Mouse (Mus musculus) forebrain, embryonic 11.5 days (tissue): ENCODE results near the gene Gm36079. TPM values are rescaled to one million over a fixed set of nuclear protein-coding genes. Genes with fewer than 3 reads are reported as not detected.
"Not testable (repeated sequence)": the region's sequence is repeated elsewhere in the genome, so short reads cannot be mapped to it uniquely, and the experiment has no call there.

Experiments
- ATAC-seq: fragments of 200-750 bp; cut with Nextera tagmentation; replicated peaks from 2 replicates; pipeline ENCODE4 v1.8.0; 2017; ENCODE audit warnings: moderate TSS enrichment; ENCODE audit not compliant: low FRiP score
- DNase-seq: peaks from one replicate; pipeline ENCODE4 v3.0.0-alpha.2; 2017; ENCODE audit warnings: low spot score
- H3K27ac ChIP-seq: fragments of 300-500 bp; sonication (generic); 2 replicates; pipeline ENCODE4 v1.5.1; 2014; ENCODE audit warnings: low read depth, low read length
- H3K27me3 ChIP-seq: fragments of 300-500 bp; sonication (generic); 2 replicates; pipeline ENCODE4 v1.6.1; 2014; ENCODE audit warnings: mild to moderate bottlenecking, low read length, mixed read lengths; ENCODE audit not compliant: control insufficient read depth, insufficient read depth
- H3K36me3 ChIP-seq: fragments of 300-500 bp; sonication (generic); 2 replicates; pipeline ENCODE4 v1.6.1; 2014; ENCODE audit warnings: mild to moderate bottlenecking, low read length, moderate library complexity, mixed read lengths; ENCODE audit not compliant: control insufficient read depth, insufficient read depth
- H3K4me1 ChIP-seq: fragments of 300-500 bp; sonication (generic); replicated peaks from 2 replicates; pipeline ENCODE4 v1.6.1; 2014; ENCODE audit warnings: low read length, mixed read lengths; ENCODE audit not compliant: control insufficient read depth, insufficient read depth
- H3K4me2 ChIP-seq: fragments of 300-500 bp; sonication (generic); 2 replicates; pipeline ENCODE4 v1.6.1; 2014; ENCODE audit warnings: low read depth, mild to moderate bottlenecking, low read length, moderate library complexity, mixed read lengths; ENCODE audit not compliant: severe bottlenecking
- H3K4me3 ChIP-seq: fragments of 300-500 bp; sonication (generic); 2 replicates; pipeline ENCODE4 v1.5.1; 2014; ENCODE audit warnings: low read depth, low read length
- H3K9ac ChIP-seq: fragments of 300-500 bp; sonication (generic); 2 replicates; pipeline ENCODE4 v1.6.1; 2014; ENCODE audit warnings: low read length
- H3K9me3 ChIP-seq: fragments of 300-500 bp; sonication (generic); 2 replicates; pipeline ENCODE4 v1.6.1; 2016; ENCODE audit warnings: low read length, mixed read lengths; ENCODE audit not compliant: control insufficient read depth
- WGBS: fragments of 180-500 bp; shearing (Covaris S2); extraction: QIAGEN DNeasy Blood & Tissue Kit; methylation state at CpG from one replicate; pipeline ENCODE4 v1.1.7; 2014; 5-methylcytosine and 5-hydroxymethylcytosine counted together
- polyA plus RNA-seq: library from polyadenylated mRNA; unstranded; fragments of >200 nt; fragmentation: Nextera tagmentation; extraction: Ambion mirVana; gene quantifications from 2 replicates; pipeline ENCODE4 v1.2.1, GENCODE M21; 2014

The Gm36079 gene
- polyA plus RNA-seq, 1 experiment from 2014 or later, result not detected

- H3K4me3 ChIP-seq, DNase-seq, H3K4me2 ChIP-seq, H3K27me3 ChIP-seq, H3K9ac ChIP-seq, H3K4me1 ChIP-seq, H3K36me3 ChIP-seq, ATAC-seq, H3K27ac ChIP-seq, H3K9me3 ChIP-seq: not testable (repeated sequence)
Measured at GRCm38 (mm10) chr13:120010068-120010467, 16.7 kb downstream of the Gm36079 start.

GRCm38 (mm10) chr13:119999215-119999614, 27.6 kb downstream of the Gm36079 start:
- ATAC-seq, result 0 out of 2 replicates have a peak, but pooled peaks have one; percentile 19
- H3K4me1 ChIP-seq, H3K4me2 ChIP-seq, H3K9ac ChIP-seq, DNase-seq, H3K27me3 ChIP-seq, H3K4me3 ChIP-seq, H3K36me3 ChIP-seq, H3K9me3 ChIP-seq, H3K27ac ChIP-seq: not testable (repeated sequence)
- no CpG with 5 or more reads among the region's 4 CpGs for WGBS

DNA sequence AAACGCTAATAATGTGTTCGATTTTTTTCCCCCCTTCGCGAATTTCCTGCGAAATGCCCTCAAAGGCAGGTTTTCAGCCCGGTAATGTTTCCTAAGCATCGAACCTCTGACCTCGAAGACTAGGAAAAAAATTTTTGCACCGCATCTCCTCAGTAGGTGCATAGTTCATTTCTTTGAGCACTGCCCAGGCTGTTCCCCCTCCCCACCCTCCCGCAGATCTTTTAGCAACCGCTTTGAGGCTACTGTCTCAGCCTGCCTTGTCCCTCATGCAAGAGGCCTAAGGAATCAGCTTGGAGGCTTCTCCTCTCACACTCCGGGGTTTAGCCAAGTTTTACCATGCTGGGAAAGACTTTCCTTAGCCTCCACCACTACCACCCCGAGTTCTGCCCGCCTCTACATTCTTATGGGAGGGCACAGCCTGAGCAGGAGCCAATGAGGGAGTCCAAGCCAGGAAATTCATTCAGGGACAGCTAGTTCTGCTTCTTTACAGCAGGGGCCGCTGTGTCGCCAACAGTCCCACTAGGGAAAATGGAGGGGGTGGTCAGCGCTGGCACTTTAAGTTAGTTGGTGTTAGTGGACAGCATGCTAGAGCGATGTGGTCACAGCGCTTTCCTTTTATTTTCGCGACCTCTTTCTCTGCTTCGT, 28.2 kb downstream of the Gm36079 start:
- H3K27me3 ChIP-seq, H3K9ac ChIP-seq, H3K4me2 ChIP-seq, H3K4me1 ChIP-seq, H3K36me3 ChIP-seq, H3K27ac ChIP-seq, H3K4me3 ChIP-seq, H3K9me3 ChIP-seq, DNase-seq: not testable (repeated sequence)
- ATAC-seq, result peak; percentile 95
- no CpG with 5 or more reads among the region's 22 CpGs for WGBS

DNA sequence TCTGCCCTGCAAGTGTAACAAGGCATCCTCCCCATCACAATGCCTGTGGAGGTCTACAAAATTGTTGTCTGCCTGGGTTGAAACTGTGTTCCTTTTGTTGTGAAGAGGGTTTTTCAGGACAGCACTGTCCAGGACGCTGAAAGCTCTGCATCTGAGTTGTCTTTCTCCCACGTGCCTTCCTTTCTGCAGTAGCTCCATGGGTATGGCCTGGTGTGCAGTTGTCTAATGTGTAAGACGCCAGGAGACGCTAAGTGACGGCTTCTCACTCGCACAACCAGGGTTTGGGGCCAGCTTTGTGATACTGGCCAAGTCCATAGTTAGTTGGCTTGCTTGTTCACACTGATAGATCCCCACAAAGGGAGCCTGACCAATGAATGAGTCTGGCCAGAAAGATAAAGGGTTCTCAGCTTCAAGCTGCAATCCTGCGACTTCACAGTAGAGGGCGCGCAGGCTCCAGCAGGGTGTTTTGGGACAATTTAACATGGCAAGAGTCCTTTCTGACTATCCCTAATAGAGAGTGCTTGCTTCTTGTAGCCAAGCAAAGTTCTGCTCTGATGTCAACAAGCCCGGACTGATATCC, 34.8 kb downstream of the Gm36079 start:
- not testable (repeated sequence) for H3K4me3 ChIP-seq, H3K27ac ChIP-seq, H3K9ac ChIP-seq, H3K27me3 ChIP-seq, H3K4me1 ChIP-seq, H3K9me3 ChIP-seq, H3K36me3 ChIP-seq, ATAC-seq, DNase-seq, H3K4me2 ChIP-seq
- no CpG with 5 or more reads among the region's 10 CpGs for WGBS

- H3K36me3 ChIP-seq, H3K4me2 ChIP-seq, H3K9ac ChIP-seq, H3K9me3 ChIP-seq, ATAC-seq, H3K4me3 ChIP-seq, DNase-seq, H3K27me3 ChIP-seq, H3K27ac ChIP-seq, H3K4me1 ChIP-seq: not testable (repeated sequence)
- WGBS, result no CpG with 5 or more reads among the region's 13 CpGs
Measured at GRCm38 (mm10) chr13:119991264-119991663, 35.5 kb downstream of the Gm36079 start.

Other genes starting within 250 kb of the Gm36079 start
- gene Zfp131, start 236.1 kb downstream of the Gm36079 start, polyA plus RNA-seq, result 49.2 and 50.7 TPM in 2 replicates
- gene AF067063, start 196.8 kb downstream of the Gm36079 start, polyA plus RNA-seq, result not detected in 2 replicates
- gene D13Ertd608e, start 191.0 kb downstream of the Gm36079 start, polyA plus RNA-seq, result not detected in 2 replicates
- gene Tcstv1, start 132.2 kb downstream of the Gm36079 start, polyA plus RNA-seq, result not detected in 2 replicates
- gene Gm21761, start 97.7 kb downstream of the Gm36079 start, polyA plus RNA-seq, result not detected in 2 replicates
- gene B020031M17Rik, start 76.2 kb downstream of the Gm36079 start, polyA plus RNA-seq, result not detected in 2 replicates
- not detected in 2 replicates for gene Gm21188, start 25.2 kb upstream of the Gm36079 start, polyA plus RNA-seq
- not detected in 2 replicates for gene Gm20767, start 113.2 kb upstream of the Gm36079 start, polyA plus RNA-seq
- gene Gm21818, start 145.4 kb upstream of the Gm36079 start, polyA plus RNA-seq, result not detected in 2 replicates
- not detected in 2 replicates for gene Gm21762, start 188.9 kb upstream of the Gm36079 start, polyA plus RNA-seq
- not detected in 2 replicates for gene Gm21731, start 212.1 kb upstream of the Gm36079 start, polyA plus RNA-seq
- gene AF067061, start 236.1 kb upstream of the Gm36079 start, polyA plus RNA-seq, result not detected in 2 replicates